Mouse (Mus musculus) ES-Bruce4 (cell line): Measurements from ENCODE around the gene Snx6.

Source experiments
- CTCF ChIP-seq: IDR thresholded peaks from one replicate; pipeline ENCODE4 v1.8.1; 2011; ENCODE audit warnings: low read depth, low read length
- POLR2A ChIP-seq: IDR thresholded peaks from one replicate; pipeline ENCODE4 v1.8.1; 2011; ENCODE audit warnings: low read length; ENCODE audit not compliant: insufficient read depth

DNA sequence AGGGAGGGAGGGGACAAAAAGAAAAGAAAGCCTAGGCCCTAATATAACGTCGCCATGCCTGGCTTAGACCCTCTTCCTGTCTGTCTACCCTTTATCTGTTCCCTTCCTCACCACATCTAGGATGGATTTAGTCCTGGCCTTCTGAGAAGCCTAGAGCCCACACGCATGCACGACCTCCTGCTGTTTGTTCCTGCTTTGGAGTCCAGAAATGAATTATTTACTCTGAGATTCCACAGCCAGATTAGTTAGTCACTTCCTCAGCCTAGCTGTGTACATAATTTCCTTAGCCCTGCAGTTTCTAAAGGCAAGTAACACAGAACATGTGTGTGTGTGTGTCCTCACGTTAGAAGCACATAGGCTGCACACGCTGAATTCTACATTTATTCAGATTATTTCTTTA lies 10.6 kb upstream of the Snx6 start:
- TF ChIP-seq POLR2A: no peak
- no peak for TF ChIP-seq CTCF
